Mouse (Mus musculus) forebrain, embryonic 16.5 days (tissue): ENCODE measurements around the gene Dpp8. TPM values are rescaled to one million over a fixed set of nuclear protein-coding genes. Genes with fewer than 3 reads are reported as not detected.
A peak's percentile ranks its signal among the peaks of the same experiment; 100 is the strongest.

Experiments
- ATAC-seq: fragments of 200-750 bp; cut with Nextera tagmentation; 2 replicates; pipeline ENCODE4 v1.8.0; 2017; ENCODE audit warnings: mild to moderate bottlenecking, moderate library complexity
- H3K27ac ChIP-seq: fragments of 300-500 bp; sonication (generic); 2 replicates; pipeline ENCODE4 v1.5.1; 2014; ENCODE audit warnings: low read length, control low read depth
- H3K27me3 ChIP-seq: fragments of 300-500 bp; sonication (generic); replicated peaks from 2 replicates; pipeline ENCODE4 v1.6.1; 2014; ENCODE audit warnings: low read length; ENCODE audit not compliant: control insufficient read depth, insufficient read depth
- H3K36me3 ChIP-seq: fragments of 300-500 bp; sonication (generic); 2 replicates; pipeline ENCODE4 v1.6.1; 2014; ENCODE audit not compliant: control insufficient read depth, insufficient read depth
- H3K4me1 ChIP-seq: fragments of 300-500 bp; sonication (generic); replicated peaks from 2 replicates; pipeline ENCODE4 v1.6.1; 2014; ENCODE audit warnings: low read length; ENCODE audit not compliant: control insufficient read depth, insufficient read depth
- H3K4me2 ChIP-seq: fragments of 300-500 bp; sonication (generic); 2 replicates; pipeline ENCODE4 v1.6.1; 2014; ENCODE audit warnings: mild to moderate bottlenecking, low read length, control low read depth
- H3K4me3 ChIP-seq: fragments of 300-500 bp; sonication (generic); replicated peaks from 2 replicates; pipeline ENCODE4 v1.5.1; 2014; ENCODE audit warnings: mild to moderate bottlenecking, low read length, control low read depth
- H3K9ac ChIP-seq: fragments of 300-500 bp; sonication (generic); replicated peaks from 2 replicates; pipeline ENCODE4 v1.6.1; 2014; ENCODE audit warnings: low read depth, low read length, control low read depth
- H3K9me3 ChIP-seq: fragments of 300-500 bp; sonication (generic); 2 replicates; pipeline ENCODE4 v1.6.1; 2016; ENCODE audit warnings: low read length; ENCODE audit not compliant: control insufficient read depth
- WGBS: fragments of 180-500 bp; shearing (Covaris S2); extraction: QIAGEN DNeasy Blood & Tissue Kit; methylation state at CpG from one replicate; pipeline ENCODE4 v1.1.7; 2014; 5-methylcytosine and 5-hydroxymethylcytosine counted together
- polyA plus RNA-seq: library from polyadenylated mRNA; unstranded; fragments of >200 nt; fragmentation: Nextera tagmentation; extraction: Ambion mirVana; gene quantifications from 2 replicates; pipeline ENCODE4 v1.2.1, GENCODE M21; 2015

Dpp8 gene
- polyA plus RNA-seq, 1 experiment from 2014 or later: 46.4 TPM

- no peak overlapping the region for H3K27ac ChIP-seq
- ATAC-seq: no peak
- H3K9ac ChIP-seq: no peak overlapping the region
These were observed 81.5 kb downstream of the Dpp8 start for GRCm38 (mm10) chr9:65113694-65114093.

GRCm38 (mm10) chr9:65115891-65116290 is 83.7 kb downstream of the Dpp8 start:
- Histone ChIP-seq H3K27me3 (no peaks in the 10 kb centered on the region), H3K36me3 (0 out of 2 replicates have a peak, but pooled peaks cover 3% of the 10 kb centered on the region), H3K27ac (no peak overlapping the region), H3K4me2 (no peak overlapping the region), H3K9me3 (no peaks in the 10 kb centered on the region), H3K4me3 (no peak overlapping the region), H3K4me1 (no peaks in the 10 kb centered on the region), H3K9ac (no peak overlapping the region)
- 73% methylated on average over 2 of the region's 2 CpGs for WGBS
- no peak for ATAC-seq

More at GRCm38 (mm10) chr9:65113694-65114093, 81.5 kb downstream of the Dpp8 start:
- 91% methylated on average over 2 of the region's 2 CpGs for WGBS
- peaks cover 18% of the 10 kb centered on the region for H3K4me1 ChIP-seq
- 0 out of 2 replicates have a peak, but pooled peaks cover 3% of the 10 kb centered on the region for H3K36me3 ChIP-seq
- H3K9me3 ChIP-seq: no peaks in the 10 kb centered on the region
- H3K4me2 ChIP-seq: no peak overlapping the region
- no peak overlapping the region for H3K4me3 ChIP-seq
- H3K27me3 ChIP-seq: no peaks in the 10 kb centered on the region

- H3K27ac ChIP-seq: no peak overlapping the region
- H3K4me3 ChIP-seq: no peak overlapping the region
- ATAC-seq: no peak
- H3K27me3 ChIP-seq: no peaks in the 10 kb centered on the region
- WGBS: 72% methylated on average over 2 of the region's 2 CpGs
- no peaks in the 10 kb centered on the region for H3K9me3 ChIP-seq
- no peak overlapping the region for H3K4me2 ChIP-seq
- H3K9ac ChIP-seq: no peak overlapping the region
- H3K36me3 ChIP-seq: 0 out of 2 replicates have a peak, but pooled peaks cover 3% of the 10 kb centered on the region
- no peaks in the 10 kb centered on the region; the same call in 1 of the 2 replicates for H3K4me1 ChIP-seq
These were observed 85.3 kb downstream of the Dpp8 start for GRCm38 (mm10) chr9:65117516-65117915.

- Histone ChIP-seq H3K9me3 (no peaks in the 10 kb centered on the region), H3K4me3 (no peak overlapping the region), H3K27ac (no peak overlapping the region), H3K27me3 (no peaks in the 10 kb centered on the region), H3K4me2 (no peak overlapping the region), H3K9ac (no peak overlapping the region), H3K4me1 (peaks cover 7% of the 10 kb centered on the region), H3K36me3 (0 out of 2 replicates have a peak, but pooled peaks cover 2% of the 10 kb centered on the region)
- 2% methylated on average over 3 of the region's 3 CpGs for WGBS
- peak; percentile 68 for ATAC-seq
These were observed 88.7 kb downstream of the Dpp8 start for GRCm38 (mm10) chr9:65120935-65121334.

GRCm38 (mm10) chr9:65122545-65122944 is 90.3 kb downstream of the Dpp8 start:
- H3K9ac ChIP-seq: peak overlapping the region; percentile 35; the same call in 1 of the 2 replicates
- H3K27ac ChIP-seq: no peak overlapping the region
- H3K4me2 ChIP-seq: peak overlapping the region; percentile 34
- H3K9me3 ChIP-seq: no peaks in the 10 kb centered on the region
- 20% methylated on average over 18 of the region's 18 CpGs for WGBS
- peak overlapping the region; percentile 21; the same call in 1 of the 2 replicates for H3K4me3 ChIP-seq
- 0 out of 2 replicates have a peak, but pooled peaks cover 2% of the 10 kb centered on the region for H3K36me3 ChIP-seq
- peak; percentile 32; the same call in 1 of the 2 replicates for ATAC-seq
- no peaks in the 10 kb centered on the region for H3K27me3 ChIP-seq
- peaks cover 7% of the 10 kb centered on the region for H3K4me1 ChIP-seq

- WGBS: 3% methylated on average over 48 of the region's 48 CpGs
- Histone ChIP-seq H3K4me3 (peak overlapping the region; percentile 47), H3K36me3 (0 out of 2 replicates have a peak, but pooled peaks cover 2% of the 10 kb centered on the region), H3K27ac (no peak overlapping the region), H3K9ac (peak overlapping the region; percentile 73), H3K9me3 (no peaks in the 10 kb centered on the region), H3K27me3 (no peaks in the 10 kb centered on the region), H3K4me2 (peak overlapping the region; percentile 84), H3K4me1 (peaks cover 7% of the 10 kb centered on the region)
- ATAC-seq: peak; percentile 49
These were observed 91.4 kb downstream of the Dpp8 start for GRCm38 (mm10) chr9:65123552-65124168.

- Histone ChIP-seq H3K36me3 (0 out of 2 replicates have a peak, but pooled peaks cover 6% of the 10 kb centered on the region), H3K4me2 (no peak overlapping the region), H3K4me1 (peaks cover 7% of the 10 kb centered on the region), H3K27ac (no peak overlapping the region), H3K9ac (no peak overlapping the region), H3K4me3 (no peak overlapping the region), H3K27me3 (no peaks in the 10 kb centered on the region), H3K9me3 (no peaks in the 10 kb centered on the region)
- 10% methylated on average over 25 of the region's 25 CpGs for WGBS
- 0 out of 2 replicates have a peak, but pooled peaks have one; percentile 25 for ATAC-seq
These were observed 96.1 kb downstream of the Dpp8 start for GRCm38 (mm10) chr9:65128123-65128815.

GRCm38 (mm10) chr9:65131717-65132116 is 99.5 kb downstream of the Dpp8 start:
- Histone ChIP-seq H3K36me3 (0 out of 2 replicates have a peak, but pooled peaks cover 4% of the 10 kb centered on the region), H3K9me3 (no peaks in the 10 kb centered on the region), H3K27ac (no peak overlapping the region), H3K4me3 (no peak overlapping the region), H3K4me2 (no peak overlapping the region), H3K27me3 (no peaks in the 10 kb centered on the region), H3K4me1 (no peaks in the 10 kb centered on the region), H3K9ac (no peak overlapping the region)
- WGBS: 83% methylated on average over 5 of the region's 5 CpGs
- ATAC-seq: no peak
